ENCODE assay signal across 9 mouse cellular contexts in genomic region chr11:11836262-11836661, GRCm38 (mm10). TPM values are rescaled to one million over a fixed set of nuclear protein-coding genes. Genes with fewer than 3 reads are reported as not detected.
DNase-seq lines count a peak whose midpoint lies in the region; ATAC-seq and TF ChIP-seq lines count a peak whose summit lies in the region.
"Had no signal": no experiment of that assay in that cellular context is flagged by ENCODE, and none has a peak within 500 bp of the region (broad histone marks: within the 10 kb centered on the region; RNA-seq: fewer than 3 reads in every experiment).

No protein-coding gene starts in this region.

- no peaks in the 10 kb centered on the region for H3K27me3 ChIP-seq in hindbrain, embryonic 10.5 days (ENCODE audit: insufficient read depth, poor library complexity, severe bottlenecking)
- H3K27me3 ChIP-seq in hindbrain, embryonic 11.5 days (ENCODE audit: control insufficient read depth, insufficient read depth, low read length) = no peaks in the 10 kb centered on the region
- H3K27me3 ChIP-seq in E14TG2a.4 (ENCODE audit: insufficient read depth, low read length) = peaks cover 10% of the 10 kb centered on the region
- no peaks in the 10 kb centered on the region for H3K27me3 ChIP-seq in embryonic facial prominence, embryonic 13.5 days
- H3K27me3 ChIP-seq in limb, embryonic 15.5 days = no peaks in the 10 kb centered on the region
- no peaks in the 10 kb centered on the region for H3K27me3 ChIP-seq in thymus, adult 2 months (ENCODE audit: control insufficient read depth, insufficient read depth, low read length)
- H3K27me3 ChIP-seq: neural tube, embryonic 15.5 days had no signal

- TF ChIP-seq CTCF in E14TG2a.4 (conservative IDR thresholded peaks at IDR 0.05; ENCODE audit: low read length) = no peak
- no peak for TF ChIP-seq CTCF in thymus, adult 2 months (IDR thresholded peaks at IDR 0.05; ENCODE audit: borderline replicate concordance, control insufficient read depth, extremely low read depth, insufficient read depth, low read length, poor library complexity)

- no peaks in the 10 kb centered on the region for H3K36me3 ChIP-seq in hindbrain, embryonic 10.5 days
- no peaks in the 10 kb centered on the region for H3K36me3 ChIP-seq in hindbrain, embryonic 11.5 days (ENCODE audit: control insufficient read depth, insufficient read depth, low read length)
- H3K36me3 ChIP-seq in E14TG2a.4 (ENCODE audit: insufficient read depth, low read length) = no peaks in the 10 kb centered on the region
- H3K36me3 ChIP-seq in embryonic facial prominence, embryonic 13.5 days = no peaks in the 10 kb centered on the region
- no peaks in the 10 kb centered on the region for H3K36me3 ChIP-seq in limb, embryonic 15.5 days
- H3K36me3 ChIP-seq in thymus, adult 2 months (ENCODE audit: control insufficient read depth, insufficient read depth, low read length) = no peaks in the 10 kb centered on the region
- H3K36me3 ChIP-seq: neural tube, embryonic 15.5 days had no signal

- no peak for ATAC-seq in hindbrain, embryonic 11.5 days (ENCODE audit: low FRiP score)
- no peak for ATAC-seq in embryonic facial prominence, embryonic 13.5 days (ENCODE audit: insufficient number of reproducible peaks, insufficient read depth, low FRiP score, low TSS enrichment, low read depth)
- ATAC-seq in limb, embryonic 15.5 days (ENCODE audit: insufficient number of reproducible peaks, low FRiP score, low TSS enrichment, low read depth) = no peak

- no peak overlapping the region for H3K4me2 ChIP-seq in hindbrain, embryonic 11.5 days (replicated peaks; ENCODE audit: low read depth, low read length)
- 0 out of 2 replicates have a peak overlapping the region, but pooled peaks have one; percentile 24 for H3K4me2 ChIP-seq in embryonic facial prominence, embryonic 13.5 days
- H3K4me2 ChIP-seq in limb, embryonic 15.5 days = 0 out of 2 replicates have a peak overlapping the region, but pooled peaks have one; percentile 15

- no peak for TF ChIP-seq POLR2A in thymus, adult 2 months (IDR thresholded peaks at IDR 0.05; ENCODE audit: control insufficient read depth, extremely low read depth, insufficient read depth, low read length, poor library complexity)

- peak overlapping the region; percentile 67 for H3K27ac ChIP-seq in hindbrain, embryonic 10.5 days
- no peak overlapping the region for H3K27ac ChIP-seq in hindbrain, embryonic 11.5 days (ENCODE audit: low read depth, low read length)
- H3K27ac ChIP-seq in embryonic facial prominence, embryonic 13.5 days = peak overlapping the region; percentile 66
- peak overlapping the region; percentile 73 for H3K27ac ChIP-seq in limb, embryonic 15.5 days
- no peak overlapping the region for H3K27ac ChIP-seq in thymus, adult 2 months (ENCODE audit: control insufficient read depth, insufficient read depth, low read length)
- H3K27ac ChIP-seq: neural tube, embryonic 15.5 days had no signal

- no peaks in the 10 kb centered on the region for H3K9me3 ChIP-seq in hindbrain, embryonic 10.5 days
- H3K9me3 ChIP-seq in hindbrain, embryonic 11.5 days (ENCODE audit: control insufficient read depth, low read length) = no peaks in the 10 kb centered on the region
- H3K9me3 ChIP-seq in E14TG2a.4 (ENCODE audit: low read length) = no peaks in the 10 kb centered on the region
- no peaks in the 10 kb centered on the region for H3K9me3 ChIP-seq in embryonic facial prominence, embryonic 13.5 days
- H3K9me3 ChIP-seq in limb, embryonic 15.5 days = no peaks in the 10 kb centered on the region
- H3K9me3 ChIP-seq: neural tube, embryonic 15.5 days had no signal

- H3K4me1 ChIP-seq in hindbrain, embryonic 10.5 days (replicated peaks) = peaks cover 59% of the 10 kb centered on the region
- peaks cover 6% of the 10 kb centered on the region for H3K4me1 ChIP-seq in hindbrain, embryonic 11.5 days (replicated peaks; ENCODE audit: control insufficient read depth, insufficient read depth, low read length)
- H3K4me1 ChIP-seq in E14TG2a.4 (replicated peaks; ENCODE audit: low read depth, low read length) = peaks cover 50% of the 10 kb centered on the region
- peaks cover 42% of the 10 kb centered on the region for H3K4me1 ChIP-seq in embryonic facial prominence, embryonic 13.5 days
- H3K4me1 ChIP-seq in limb, embryonic 15.5 days = peaks cover 38% of the 10 kb centered on the region
- peaks cover 8% of the 10 kb centered on the region for H3K4me1 ChIP-seq in thymus, adult 2 months (replicated peaks; ENCODE audit: control insufficient read depth, insufficient read depth, low read length)

- no peak overlapping the region for H3K4me3 ChIP-seq in hindbrain, embryonic 10.5 days
- H3K4me3 ChIP-seq in hindbrain, embryonic 11.5 days (ENCODE audit: low read depth, low read length) = no peak overlapping the region
- H3K4me3 ChIP-seq in E14TG2a.4 (replicated peaks; ENCODE audit: low read length) = peak overlapping the region; percentile 64
- no peak overlapping the region for H3K4me3 ChIP-seq in embryonic facial prominence, embryonic 13.5 days
- H3K4me3 ChIP-seq in limb, embryonic 15.5 days = no peak overlapping the region
- H3K4me3 ChIP-seq in thymus, adult 2 months (ENCODE audit: control insufficient read depth, insufficient read depth, low read length) = no peak overlapping the region
- H3K4me3 ChIP-seq: neural tube, embryonic 15.5 days had no signal

- H3K9ac ChIP-seq in hindbrain, embryonic 11.5 days (ENCODE audit: low read depth, low read length) = no peak overlapping the region
- no peak overlapping the region for H3K9ac ChIP-seq in embryonic facial prominence, embryonic 13.5 days
- H3K9ac ChIP-seq in limb, embryonic 15.5 days = no peak overlapping the region
- H3K9ac ChIP-seq: neural tube, embryonic 15.5 days had no signal

- no peak for DNase-seq in hindbrain, embryonic 10.5 days (ENCODE audit: low spot score)
- DNase-seq in hindbrain, embryonic 11.5 days (ENCODE audit: low spot score) = no peak
- DNase-seq in urinary bladder, postnatal 25 days (ENCODE audit: low spot score) = no peak
- no peak for DNase-seq in thymus, adult 2 months
- no peak for DNase-seq in cerebellum, adult 9-11 months

- 60% methylated on average over 8 of the region's 8 CpGs for WGBS in hindbrain, embryonic 10.5 days
- WGBS in hindbrain, embryonic 11.5 days = 61% methylated on average over 8 of the region's 8 CpGs
- 52% methylated on average over 8 of the region's 8 CpGs for WGBS in embryonic facial prominence, embryonic 13.5 days
- WGBS in limb, embryonic 15.5 days = 46% methylated on average over 8 of the region's 8 CpGs
- 45% methylated on average over 8 of the region's 8 CpGs for WGBS in thymus, adult 2 months

RNA-seq across cellular contexts. Expression of gene Fignl1, which starts 27.5 kb away (rescaled TPM):
- polyA plus RNA-seq in hindbrain, embryonic 10.5 days (2016; fragmentation: Nextera tagmentation; extraction: Ambion mirVana) = 67.8 and 105 TPM in 2 replicates
- 66.4 and 73.5 TPM in 2 replicates for polyA plus RNA-seq in hindbrain, embryonic 11.5 days (2014; fragmentation: Nextera tagmentation; extraction: Ambion mirVana)
- 53.7 and 59.4 TPM in 2 replicates for polyA plus RNA-seq in embryonic facial prominence, embryonic 13.5 days (2015; fragmentation: Nextera tagmentation; extraction: Ambion mirVana)
- 41.8 and 43.2 TPM in 2 replicates for polyA plus RNA-seq in limb, embryonic 15.5 days (2015; fragmentation: Nextera tagmentation; extraction: Ambion mirVana)
- polyA plus RNA-seq in thymus, adult 2 months (2012; rRNA removed) = 18.9 and 29.3 TPM in 2 replicates

Comparison
In these comparisons a context has a peak if more than half of its experiments do, and no peak if none do; other contexts are left out.
1. H3K27ac ChIP-seq: peak in hindbrain, embryonic 10.5 days (single experiment), embryonic facial prominence, embryonic 13.5 days (single experiment) and limb, embryonic 15.5 days (single experiment); none in hindbrain, embryonic 11.5 days (single experiment) and thymus, adult 2 months (single experiment).